In the genomic region with DNA sequence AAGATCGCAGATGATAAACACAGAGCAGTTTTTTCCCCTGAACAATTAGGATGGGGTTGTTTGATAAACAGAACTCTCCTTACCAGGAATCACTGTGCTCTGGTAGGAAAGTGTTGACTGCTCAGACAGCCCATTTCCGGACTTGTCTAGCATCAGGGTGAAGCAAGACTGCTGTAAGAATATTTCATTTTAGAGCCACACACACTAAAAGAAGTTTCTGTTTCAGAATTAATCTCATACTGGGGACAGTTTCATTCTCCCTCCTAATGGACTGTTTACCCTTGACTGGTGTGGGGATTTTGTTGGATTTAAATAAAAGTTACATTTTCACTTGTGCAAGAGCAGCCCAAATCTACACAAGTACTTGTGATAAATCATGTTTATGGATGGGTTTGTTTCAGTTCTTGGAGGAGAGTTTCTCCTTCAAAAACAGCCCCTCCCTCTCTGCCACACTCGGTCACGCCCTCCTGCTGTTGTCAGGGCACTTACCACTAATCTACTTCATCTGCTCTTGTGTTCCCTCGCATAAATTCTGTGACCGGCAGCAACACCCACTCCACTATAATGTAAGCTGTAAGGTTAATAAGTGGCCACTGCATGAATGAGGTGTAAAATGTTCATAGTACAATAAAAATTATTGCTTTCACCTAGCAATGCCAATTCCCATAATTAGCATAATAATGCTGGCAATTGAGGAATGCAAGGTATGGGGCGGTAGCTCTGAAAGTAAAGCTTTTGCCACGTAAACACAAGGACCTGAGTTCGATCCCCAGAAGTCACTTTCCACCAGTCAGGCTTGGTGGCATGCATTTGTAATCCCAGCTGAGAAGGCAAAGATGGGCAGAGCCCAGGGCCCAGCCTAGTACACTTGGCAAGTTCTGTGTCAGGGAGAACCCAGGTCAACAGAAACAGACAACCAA, we compare ENCODE assay signal across 12 mouse cellular contexts. TPM values are rescaled to one million over a fixed set of nuclear protein-coding genes. Genes with fewer than 3 reads are reported as not detected.
DNase-seq lines count a peak whose midpoint lies in the region; ATAC-seq and TF ChIP-seq lines count a peak whose summit lies in the region.
"Had no signal": no experiment of that assay in that cellular context is flagged by ENCODE, and none has a peak within 500 bp of the region (broad histone marks: within the 10 kb centered on the region; RNA-seq: fewer than 3 reads in every experiment).

No protein-coding gene starts in this region.

- H3K36me3 ChIP-seq in megakaryocyte, embryonic 14.5 days (replicated peaks; ENCODE audit: low read length): no peaks in the 10 kb centered on the region
- no peaks in the 10 kb centered on the region for H3K36me3 ChIP-seq in kidney, embryonic 15.5 days
- H3K36me3 ChIP-seq in stomach, postnatal 0 days (ENCODE audit: control insufficient read depth, insufficient read depth, low read length): no peaks in the 10 kb centered on the region
- no peaks in the 10 kb centered on the region for H3K36me3 ChIP-seq in forebrain, embryonic 16.5 days (ENCODE audit: control insufficient read depth, insufficient read depth)
- H3K36me3 ChIP-seq: forebrain, embryonic 15.5 days; midbrain, embryonic 13.5 days had no signal

- H3K9ac ChIP-seq in kidney, embryonic 15.5 days: no peak overlapping the region
- no peak overlapping the region for H3K9ac ChIP-seq in stomach, postnatal 0 days (ENCODE audit: low read length)
- H3K9ac ChIP-seq in forebrain, embryonic 16.5 days (replicated peaks; ENCODE audit: low read depth, low read length): no peak overlapping the region
- H3K9ac ChIP-seq: forebrain, embryonic 15.5 days; midbrain, embryonic 13.5 days had no signal

- WGBS in kidney, embryonic 15.5 days: 24% methylated on average over 9 of the region's 9 CpGs
- WGBS in stomach, postnatal 0 days: 28% methylated on average over 9 of the region's 9 CpGs
- 44% methylated on average over 9 of the region's 9 CpGs for WGBS in forebrain, embryonic 16.5 days

- peaks cover 23% of the 10 kb centered on the region for H3K4me1 ChIP-seq in megakaryocyte, embryonic 14.5 days
- H3K4me1 ChIP-seq in kidney, embryonic 15.5 days: peaks cover 20% of the 10 kb centered on the region
- no peaks in the 10 kb centered on the region for H3K4me1 ChIP-seq in stomach, postnatal 0 days (replicated peaks; ENCODE audit: control insufficient read depth, insufficient read depth)
- H3K4me1 ChIP-seq in forebrain, embryonic 16.5 days (replicated peaks; ENCODE audit: control insufficient read depth, insufficient read depth, low read length): peaks cover 6% of the 10 kb centered on the region

- peak; percentile 40 for DNase-seq in MN1 (ENCODE audit: low spot score)
- DNase-seq in stomach, postnatal 0 days (ENCODE audit: low spot score): no peak
- no peak for DNase-seq in heart, adult 11 months
- DNase-seq: layer of hippocampus, postnatal 36 days; liver; thymus, postnatal 14 days had no signal

- TF ChIP-seq CTCF in stomach, postnatal 0 days (IDR thresholded peaks at IDR 0.05; ENCODE audit: low read depth): no peak

- TF ChIP-seq EP300 in stomach, postnatal 0 days (optimal IDR thresholded peaks at IDR 0.05): no peak

- H3K27ac ChIP-seq in kidney, embryonic 15.5 days: peak overlapping the region; percentile 22; the same call in 1 of the 2 replicates
- 0 out of 2 replicates have a peak overlapping the region, but pooled peaks have one; percentile 24 for H3K27ac ChIP-seq in stomach, postnatal 0 days (replicated peaks)
- no peak overlapping the region for H3K27ac ChIP-seq in forebrain, embryonic 16.5 days (ENCODE audit: low read length)
- H3K27ac ChIP-seq: forebrain, embryonic 15.5 days; midbrain, embryonic 13.5 days had no signal

- H3K27me3 ChIP-seq in megakaryocyte, embryonic 14.5 days (replicated peaks): peaks cover 28% of the 10 kb centered on the region
- H3K27me3 ChIP-seq in kidney, embryonic 15.5 days: no peaks in the 10 kb centered on the region
- H3K27me3 ChIP-seq in stomach, postnatal 0 days (ENCODE audit: control insufficient read depth, insufficient read depth, low read length): no peaks in the 10 kb centered on the region
- H3K27me3 ChIP-seq in forebrain, embryonic 16.5 days (replicated peaks; ENCODE audit: control insufficient read depth, insufficient read depth, low read length): peaks cover 3% of the 10 kb centered on the region; the same call in 1 of the 2 replicates
- H3K27me3 ChIP-seq: forebrain, embryonic 15.5 days had no signal

- no peak overlapping the region for H3K4me2 ChIP-seq in kidney, embryonic 15.5 days
- H3K4me2 ChIP-seq in stomach, postnatal 0 days (replicated peaks; ENCODE audit: low read depth): 0 out of 2 replicates have a peak overlapping the region, but pooled peaks have one; percentile 2
- H3K4me2 ChIP-seq in forebrain, embryonic 16.5 days (ENCODE audit: low read length): no peak overlapping the region
- H3K4me2 ChIP-seq: forebrain, embryonic 15.5 days; midbrain, embryonic 13.5 days had no signal

- ATAC-seq in megakaryocyte, adult 5-6 weeks (ENCODE audit: poor library complexity, severe bottlenecking): no peak
- ATAC-seq in kidney, embryonic 15.5 days (replicated peaks; ENCODE audit: low FRiP score): no peak
- ATAC-seq in stomach, postnatal 0 days (ENCODE audit: low FRiP score, low TSS enrichment): no peak
- no peak for ATAC-seq in forebrain, embryonic 16.5 days
- ATAC-seq: forebrain, embryonic 15.5 days; midbrain, embryonic 13.5 days had no signal

- H3K4me3 ChIP-seq in megakaryocyte, embryonic 14.5 days (replicated peaks): peak overlapping the region; percentile 71
- H3K4me3 ChIP-seq in kidney, embryonic 15.5 days (replicated peaks): no peak overlapping the region
- H3K4me3 ChIP-seq in stomach, postnatal 0 days (ENCODE audit: low read depth, low read length): no peak overlapping the region
- no peak overlapping the region for H3K4me3 ChIP-seq in forebrain, embryonic 16.5 days (replicated peaks; ENCODE audit: low read length)
- H3K4me3 ChIP-seq: forebrain, embryonic 15.5 days; midbrain, embryonic 13.5 days had no signal

- H3K9me3 ChIP-seq in megakaryocyte, embryonic 14.5 days: no peaks in the 10 kb centered on the region
- H3K9me3 ChIP-seq in kidney, embryonic 15.5 days (replicated peaks): no peaks in the 10 kb centered on the region
- H3K9me3 ChIP-seq in stomach, postnatal 0 days (ENCODE audit: control insufficient read depth, low read length): no peaks in the 10 kb centered on the region
- no peaks in the 10 kb centered on the region for H3K9me3 ChIP-seq in forebrain, embryonic 16.5 days (ENCODE audit: control insufficient read depth, low read length)
- H3K9me3 ChIP-seq: forebrain, embryonic 15.5 days; midbrain, embryonic 13.5 days had no signal

RNA-seq across cellular contexts. Expression of a gene that starts 4.2 kb away (rescaled TPM):
- polyA plus RNA-seq in megakaryocyte, embryonic 14.5 days (2012; ENCODE audit: insufficient read depth, low replicate concordance): 2.4 TPM in 1 of 2 replicates, not detected in the other
- total RNA-seq in megakaryocyte, adult 5-6 weeks (2015): 4.4 and 5.3 TPM in 2 replicates
- total RNA-seq in megakaryocyte, adult 5-6 weeks (2017): 4.9 and 5.0 TPM in 2 replicates
- polyA plus RNA-seq in kidney, embryonic 15.5 days (2015; fragmentation: Nextera tagmentation; extraction: Ambion mirVana): 2.0 and 2.7 TPM in 2 replicates
- polyA plus RNA-seq in stomach, postnatal 0 days (2015; fragmentation: Nextera tagmentation; extraction: Ambion mirVana): 14.0 and 15.7 TPM in 2 replicates
- polyA plus RNA-seq in forebrain, embryonic 16.5 days (2015; fragmentation: Nextera tagmentation; extraction: Ambion mirVana): 12.1 and 12.6 TPM in 2 replicates
